Mouse (Mus musculus) intestine, embryonic 15.5 days (tissue): ENCODE data around the gene Il20ra. TPM values are rescaled to one million over a fixed set of nuclear protein-coding genes. Genes with fewer than 3 reads are reported as not detected.

Experiments used
- ATAC-seq: fragments of 200-750 bp; cut with Nextera tagmentation; 2 replicates; pipeline ENCODE4 v1.8.0; 2017; ENCODE audit warnings: moderate TSS enrichment, moderate library complexity
- H3K27ac ChIP-seq: fragments of 300-500 bp; sonication (generic); 2 replicates; pipeline ENCODE4 v1.5.1; 2015; ENCODE audit warnings: mild to moderate bottlenecking, inconsistent platforms
- H3K27me3 ChIP-seq: fragments of 300-500 bp; sonication (generic); replicated peaks from 2 replicates; pipeline ENCODE4 v1.6.1; 2015; ENCODE audit warnings: inconsistent platforms
- H3K36me3 ChIP-seq: fragments of 300-500 bp; sonication (generic); 2 replicates; pipeline ENCODE4 v1.6.1; 2015; ENCODE audit warnings: inconsistent platforms
- H3K4me1 ChIP-seq: fragments of 300-500 bp; sonication (generic); replicated peaks from 2 replicates; pipeline ENCODE4 v1.6.1; 2015; ENCODE audit warnings: inconsistent platforms
- H3K4me2 ChIP-seq: fragments of 300-500 bp; sonication (generic); replicated peaks from 2 replicates; pipeline ENCODE4 v1.6.1; 2015; ENCODE audit warnings: mild to moderate bottlenecking, inconsistent platforms
- H3K4me3 ChIP-seq: fragments of 300-500 bp; sonication (generic); replicated peaks from 2 replicates; pipeline ENCODE4 v1.5.1; 2015; ENCODE audit warnings: inconsistent platforms
- H3K9ac ChIP-seq: fragments of 300-500 bp; sonication (generic); 2 replicates; pipeline ENCODE4 v1.6.1; 2015; ENCODE audit warnings: inconsistent platforms
- H3K9me3 ChIP-seq: fragments of 300-500 bp; sonication (generic); 2 replicates; pipeline ENCODE4 v1.6.1; 2016; ENCODE audit warnings: inconsistent platforms
- WGBS: fragments of 180-500 bp; shearing (Covaris S2); methylation state at CpG from one replicate; pipeline ENCODE4 v1.1.7; 2015; 5-methylcytosine and 5-hydroxymethylcytosine counted together
- polyA plus RNA-seq: library from polyadenylated mRNA; unstranded; fragments of >200 nt; fragmentation: Nextera tagmentation; extraction: Ambion mirVana; gene quantifications from 2 replicates; pipeline ENCODE4 v1.2.1, GENCODE M21; 2015

The Il20ra gene
- 0.09 and 0.20 TPM in 2 replicates for polyA plus RNA-seq

DNA sequence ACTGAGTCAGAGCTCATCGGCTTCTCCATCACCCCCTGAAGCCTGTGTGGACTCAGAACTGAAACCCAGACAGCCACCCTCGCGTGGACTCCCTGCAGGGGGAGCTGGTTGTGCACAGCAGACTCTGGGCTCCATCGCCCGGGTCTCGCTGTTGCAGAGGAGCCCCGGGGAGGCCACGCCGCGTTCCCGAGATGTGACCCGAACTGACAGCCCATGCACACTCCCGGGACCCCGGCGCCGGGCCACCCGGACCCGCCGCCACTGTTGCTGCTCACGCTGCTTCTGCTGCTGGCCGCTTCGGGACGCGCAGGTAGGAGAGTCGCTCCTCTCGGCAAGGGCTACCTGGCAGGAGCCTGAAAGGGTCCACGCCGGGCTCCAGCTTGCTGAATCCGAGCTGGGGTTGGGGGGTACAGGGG lies at the start of gene Il20ra:
Gene Il20ra (plus strand): TSS at position 150 of the 416 bp plus-strand sequence.
- Histone ChIP-seq H3K4me1 (0 out of 2 replicates have a peak, but pooled peaks cover 4% of the 10 kb centered on the region), H3K9me3 (no peaks in the 10 kb centered on the region), H3K4me3 (peak within 1 kb of the TSS; percentile 49), H3K4me2 (peak within 1 kb of the TSS; percentile 97), H3K27me3 (peaks cover 8% of the 10 kb centered on the region), H3K9ac (peak within 1 kb of the TSS; percentile 31), H3K36me3 (no peaks in the 10 kb centered on the region), H3K27ac (no peak within 1 kb of the TSS)
- peak; percentile 58 for ATAC-seq
- under 1% methylated on average over 29 of the region's 29 CpGs for WGBS

- ATAC-seq = no peak
- Histone ChIP-seq H3K27ac (no peak overlapping the region), H3K4me3 (no peak overlapping the region), H3K9me3 (no peaks in the 10 kb centered on the region), H3K27me3 (no peaks in the 10 kb centered on the region), H3K4me1 (no peaks in the 10 kb centered on the region), H3K9ac (no peak overlapping the region), H3K36me3 (no peaks in the 10 kb centered on the region), H3K4me2 (no peak overlapping the region)
- WGBS = 87% methylated on average over 5 of the region's 5 CpGs
These were observed 43.4 kb upstream of the Il20ra start for GRCm38 (mm10) chr10:19668973-19669372.

GRCm38 (mm10) chr10:19672015-19672414 lies 40.4 kb upstream of the Il20ra start:
- Histone ChIP-seq H3K4me1 (no peaks in the 10 kb centered on the region), H3K9ac (no peak overlapping the region)

DNA sequence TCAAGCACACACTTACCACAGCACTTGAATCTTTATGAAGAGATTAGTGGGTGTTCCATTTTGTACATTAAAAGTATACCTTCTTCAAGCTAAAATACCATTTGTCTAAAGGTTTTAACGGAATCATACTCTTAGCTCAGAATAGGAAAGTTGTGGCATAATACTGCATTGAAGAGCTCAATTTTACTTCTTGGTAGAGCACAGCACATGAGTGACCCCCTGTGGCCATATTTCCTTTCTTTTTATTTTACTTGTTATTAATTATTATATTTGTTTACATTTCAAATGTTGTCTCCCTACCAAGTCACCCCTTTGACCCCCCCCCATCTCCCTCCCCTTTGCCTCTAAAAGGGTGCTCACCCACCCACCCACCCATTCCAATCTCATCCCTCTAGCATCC lies 39.2 kb upstream of the Il20ra start:
- WGBS = 91% methylated on average over 1 of the region's 1 CpGs
- ATAC-seq = no peak

More at GRCm38 (mm10) chr10:19672015-19672414, 40.4 kb upstream of the Il20ra start:
- no peaks in the 10 kb centered on the region for H3K27me3 ChIP-seq
- no peak for ATAC-seq
- H3K9me3 ChIP-seq = no peaks in the 10 kb centered on the region
- no peaks in the 10 kb centered on the region for H3K36me3 ChIP-seq
- H3K4me3 ChIP-seq = no peak overlapping the region
- no peak overlapping the region for H3K4me2 ChIP-seq
- no peak overlapping the region for H3K27ac ChIP-seq

GRCm38 (mm10) chr10:19687686-19688085 lies 24.7 kb upstream of the Il20ra start:
- Histone ChIP-seq H3K36me3 (no peaks in the 10 kb centered on the region), H3K9ac (no peak overlapping the region), H3K4me3 (no peak overlapping the region), H3K9me3 (no peaks in the 10 kb centered on the region), H3K27ac (no peak overlapping the region), H3K4me2 (no peak overlapping the region), H3K27me3 (no peaks in the 10 kb centered on the region), H3K4me1 (0 out of 2 replicates have a peak, but pooled peaks cover 3% of the 10 kb centered on the region)
- ATAC-seq = no peak
- WGBS = 84% methylated on average over 3 of the region's 3 CpGs

More for the DNA sequence above, 39.2 kb upstream of the Il20ra start:
- Histone ChIP-seq H3K4me2 (no peak overlapping the region), H3K4me1 (no peaks in the 10 kb centered on the region), H3K36me3 (no peaks in the 10 kb centered on the region), H3K4me3 (no peak overlapping the region), H3K9me3 (no peaks in the 10 kb centered on the region), H3K27me3 (no peaks in the 10 kb centered on the region), H3K9ac (no peak overlapping the region), H3K27ac (no peak overlapping the region)

GRCm38 (mm10) chr10:19691287-19691686 lies 21.1 kb upstream of the Il20ra start:
- H3K9me3 ChIP-seq = no peaks in the 10 kb centered on the region
- H3K4me2 ChIP-seq = no peak overlapping the region
- no peak overlapping the region for H3K9ac ChIP-seq
- no peaks in the 10 kb centered on the region for H3K27me3 ChIP-seq
- WGBS = 64% methylated on average over 3 of the region's 3 CpGs
- ATAC-seq = no peak
- 0 out of 2 replicates have a peak, but pooled peaks cover 3% of the 10 kb centered on the region for H3K4me1 ChIP-seq
- no peak overlapping the region for H3K4me3 ChIP-seq
- H3K36me3 ChIP-seq = no peaks in the 10 kb centered on the region
- H3K27ac ChIP-seq = no peak overlapping the region

- Histone ChIP-seq H3K9ac (no peak overlapping the region), H3K4me3 (no peak overlapping the region), H3K27me3 (no peaks in the 10 kb centered on the region), H3K4me2 (no peak overlapping the region), H3K27ac (no peak overlapping the region), H3K9me3 (no peaks in the 10 kb centered on the region), H3K36me3 (no peaks in the 10 kb centered on the region), H3K4me1 (0 out of 2 replicates have a peak, but pooled peaks cover 3% of the 10 kb centered on the region)
- WGBS = 49% methylated on average over 13 of the region's 13 CpGs
- no peak for ATAC-seq
These were observed 20.6 kb upstream of the Il20ra start for GRCm38 (mm10) chr10:19691771-19692170.

GRCm38 (mm10) chr10:19692332-19692731 lies 20.0 kb upstream of the Il20ra start:
- no peaks in the 10 kb centered on the region for H3K27me3 ChIP-seq
- no peaks in the 10 kb centered on the region for H3K36me3 ChIP-seq
- no peak overlapping the region for H3K27ac ChIP-seq
- H3K9ac ChIP-seq = no peak overlapping the region
- no peaks in the 10 kb centered on the region for H3K9me3 ChIP-seq
- 0 out of 2 replicates have a peak, but pooled peaks cover 3% of the 10 kb centered on the region for H3K4me1 ChIP-seq
- no peak for ATAC-seq
- H3K4me3 ChIP-seq = no peak overlapping the region
- H3K4me2 ChIP-seq = no peak overlapping the region
- 90% methylated on average over 7 of the region's 7 CpGs for WGBS

DNA sequence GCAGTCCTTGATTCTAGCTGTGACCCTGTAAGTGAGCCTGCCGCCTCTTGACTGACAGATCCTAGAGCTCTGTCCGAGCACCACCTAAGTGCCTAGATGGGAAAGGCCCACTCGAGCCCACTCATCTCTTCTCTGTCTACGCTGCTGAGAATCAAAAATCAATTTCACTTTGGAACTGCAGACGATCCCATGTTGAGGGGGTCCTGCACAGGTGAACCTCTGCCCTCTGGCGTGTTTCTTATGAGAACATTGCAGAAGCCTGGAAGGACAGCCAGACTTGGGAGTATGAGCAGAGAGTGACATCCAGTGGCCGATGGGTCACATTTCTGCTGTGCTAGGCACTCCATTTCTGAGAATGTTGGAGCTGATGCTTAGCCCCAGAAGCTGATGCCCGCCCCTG lies 19.4 kb upstream of the Il20ra start:
- 58% methylated on average over 8 of the region's 8 CpGs for WGBS
- Histone ChIP-seq H3K9ac (no peak overlapping the region), H3K27ac (no peak overlapping the region), H3K4me1 (0 out of 2 replicates have a peak, but pooled peaks cover 3% of the 10 kb centered on the region), H3K4me2 (no peak overlapping the region), H3K4me3 (no peak overlapping the region), H3K27me3 (no peaks in the 10 kb centered on the region), H3K9me3 (no peaks in the 10 kb centered on the region), H3K36me3 (no peaks in the 10 kb centered on the region)
- peak; percentile 70 for ATAC-seq

GRCm38 (mm10) chr10:19693629-19694028 lies 18.7 kb upstream of the Il20ra start:
- no peak overlapping the region for H3K9ac ChIP-seq
- H3K4me2 ChIP-seq = no peak overlapping the region
- no peak overlapping the region for H3K4me3 ChIP-seq
- H3K27me3 ChIP-seq = no peaks in the 10 kb centered on the region
- no peaks in the 10 kb centered on the region for H3K9me3 ChIP-seq
- whole genome bisulfite sequencing = 71% methylated on average over 2 of the region's 2 CpGs
- H3K27ac ChIP-seq = no peak overlapping the region
- no peaks in the 10 kb centered on the region for H3K36me3 ChIP-seq
- H3K4me1 ChIP-seq = 0 out of 2 replicates have a peak, but pooled peaks cover 3% of the 10 kb centered on the region
- no peak for ATAC-seq

DNA sequence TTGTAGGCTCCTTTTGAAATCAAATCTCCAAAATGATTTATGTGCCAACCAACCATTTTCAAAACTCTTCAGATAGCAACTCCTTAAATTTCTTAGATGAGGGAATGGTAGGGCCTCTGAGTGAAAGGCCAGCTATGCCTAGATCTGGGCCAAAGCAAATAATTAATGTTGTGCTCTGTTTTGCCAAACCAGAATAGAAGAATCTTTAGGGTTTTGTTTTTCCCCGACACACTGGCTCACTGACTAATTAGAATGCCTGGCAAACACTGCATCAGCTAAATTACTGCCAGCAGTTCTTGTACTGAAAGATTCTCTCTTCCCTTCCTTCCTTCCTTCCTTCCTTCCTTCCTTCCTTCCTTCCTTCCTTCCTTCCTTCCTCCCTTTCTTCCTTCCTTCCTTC lies 13.0 kb upstream of the Il20ra start:
- Histone ChIP-seq H3K36me3 (no peaks in the 10 kb centered on the region), H3K9ac (no peak overlapping the region), H3K4me2 (no peak overlapping the region), H3K9me3 (no peaks in the 10 kb centered on the region), H3K27me3 (no peaks in the 10 kb centered on the region), H3K4me3 (no peak overlapping the region), H3K4me1 (no peaks in the 10 kb centered on the region), H3K27ac (no peak overlapping the region)
- WGBS = 54% methylated on average over 1 of the region's 1 CpGs
- no peak for ATAC-seq

- ATAC-seq = no peak
- 64% methylated on average over 8 of the region's 8 CpGs for WGBS
- H3K4me3 ChIP-seq = no peak overlapping the region
- H3K9ac ChIP-seq = no peak overlapping the region
- H3K27me3 ChIP-seq = no peaks in the 10 kb centered on the region
- H3K9me3 ChIP-seq = no peaks in the 10 kb centered on the region
- no peaks in the 10 kb centered on the region for H3K36me3 ChIP-seq
- no peak overlapping the region for H3K27ac ChIP-seq
- no peaks in the 10 kb centered on the region for H3K4me1 ChIP-seq
- no peak overlapping the region for H3K4me2 ChIP-seq
These were observed 7.9 kb upstream of the Il20ra start for GRCm38 (mm10) chr10:19704445-19704844.

DNA sequence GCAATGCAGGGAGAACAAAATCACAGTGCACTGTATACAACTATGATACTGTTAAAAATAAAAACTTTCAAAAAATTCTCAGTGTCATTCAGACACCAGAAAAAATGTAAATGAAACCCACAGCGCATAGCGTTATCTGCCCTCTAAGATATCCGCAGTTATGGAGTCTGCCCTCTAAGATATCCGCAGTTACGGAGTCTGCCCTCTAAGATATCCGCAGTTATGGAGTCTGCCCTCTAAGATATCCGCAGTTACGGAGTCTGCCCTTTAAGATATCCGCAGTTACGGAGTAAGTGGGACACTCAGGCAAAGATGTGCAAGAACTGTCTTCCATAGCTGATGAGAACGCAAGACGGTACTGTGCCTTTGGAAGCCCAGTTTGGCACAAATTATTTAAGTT lies 4.6 kb upstream of the Il20ra start:
- Histone ChIP-seq H3K36me3 (no peaks in the 10 kb centered on the region), H3K27me3 (peaks cover 6% of the 10 kb centered on the region), H3K27ac (no peak overlapping the region), H3K4me1 (0 out of 2 replicates have a peak, but pooled peaks cover 4% of the 10 kb centered on the region), H3K4me3 (no peak overlapping the region), H3K9ac (no peak overlapping the region), H3K9me3 (no peaks in the 10 kb centered on the region), H3K4me2 (no peak overlapping the region)
- 67% methylated on average over 12 of the region's 12 CpGs for WGBS
- no peak for ATAC-seq
